ENCODE assay signal across 8 mouse cellular contexts in genomic region chr11:94073283-94073682, GRCm38 (mm10).
DNase-seq lines count a peak whose midpoint lies in the region; ATAC-seq and TF ChIP-seq lines count a peak whose summit lies in the region.

No protein-coding gene starts in this region.

- ATAC-seq in kidney, embryonic 15.5 days (replicated peaks; ENCODE audit: low FRiP score): no peak
- ATAC-seq in lung, postnatal 0 days: no peak; the same call in 1 of the 2 replicates
- no peak for ATAC-seq in neural tube, embryonic 15.5 days (ENCODE audit: low FRiP score)

- no peak for TF ChIP-seq POLR2A in ES-Bruce4 (IDR thresholded peaks at IDR 0.05; ENCODE audit: insufficient read depth, low read length)
- TF ChIP-seq POLR2A in bone marrow, adult 2 months (IDR thresholded peaks at IDR 0.05; ENCODE audit: borderline replicate concordance, control insufficient read depth, low read depth, low read length): no peak

- no peak overlapping the region for H3K4me2 ChIP-seq in kidney, embryonic 15.5 days
- H3K4me2 ChIP-seq in lung, postnatal 0 days (replicated peaks; ENCODE audit: low read depth, low read length): no peak overlapping the region
- H3K4me2 ChIP-seq in neural tube, embryonic 15.5 days: no peak overlapping the region

- H3K9me3 ChIP-seq in kidney, embryonic 15.5 days (replicated peaks): no peaks in the 10 kb centered on the region
- H3K9me3 ChIP-seq in ES-Bruce4 (replicated peaks; ENCODE audit: control insufficient read depth, insufficient read depth, low read length, poor library complexity, severe bottlenecking): no peaks in the 10 kb centered on the region
- H3K9me3 ChIP-seq in lung, postnatal 0 days (ENCODE audit: low read length): no peaks in the 10 kb centered on the region
- H3K9me3 ChIP-seq in neural tube, embryonic 15.5 days (replicated peaks): no peaks in the 10 kb centered on the region

- TF ChIP-seq CTCF in ES-Bruce4 (IDR thresholded peaks at IDR 0.05; ENCODE audit: low read depth, low read length): peak; percentile 26
- peak; percentile 23; the same call in 1 of the 2 replicates for TF ChIP-seq CTCF in bone marrow, adult 2 months (IDR thresholded peaks at IDR 0.05; ENCODE audit: control insufficient read depth, insufficient read depth, low read length)
- peak; percentile 68 for TF ChIP-seq CTCF in lung, postnatal 0 days (IDR thresholded peaks at IDR 0.05)

- intact Hi-C loops in left cerebral cortex, postnatal 10 days (cut with DNase I): no loop called here

- DNase-seq in kidney, adult 11 months: peak; percentile 4
- peak; percentile 42 for DNase-seq in lung, postnatal 0 days (ENCODE audit: low spot score)
- no peak for DNase-seq in left cerebral cortex, postnatal 10 days (ENCODE audit: extremely low spot score in 1 of 2, low spot score in 2 of 2)
- DNase-seq in urinary bladder, postnatal 10 days (ENCODE audit: low spot score): no peak

- 89% methylated on average over 4 of the region's 4 CpGs for WGBS in kidney, embryonic 15.5 days
- WGBS in bone marrow, adult 2 months: 91% methylated on average over 4 of the region's 4 CpGs
- WGBS in lung, postnatal 0 days: 80% methylated on average over 4 of the region's 4 CpGs
- 92% methylated on average over 4 of the region's 4 CpGs for WGBS in neural tube, embryonic 15.5 days

- H3K27ac ChIP-seq in kidney, embryonic 15.5 days: no peak overlapping the region
- H3K27ac ChIP-seq in ES-Bruce4 (ENCODE audit: insufficient read depth, low read length): no peak overlapping the region
- H3K27ac ChIP-seq in bone marrow, adult 2 months (ENCODE audit: control insufficient read depth, insufficient read depth, low read depth, low read length, poor library complexity): no peak overlapping the region
- H3K27ac ChIP-seq in lung, postnatal 0 days (ENCODE audit: low read length): no peak overlapping the region
- no peak overlapping the region for H3K27ac ChIP-seq in neural tube, embryonic 15.5 days (replicated peaks)

- H3K36me3 ChIP-seq in kidney, embryonic 15.5 days: peaks cover 38% of the 10 kb centered on the region
- no peaks in the 10 kb centered on the region; the same call in 1 of the 2 replicates for H3K36me3 ChIP-seq in ES-Bruce4 (ENCODE audit: control insufficient read depth, insufficient read depth, low read length, poor library complexity, severe bottlenecking)
- H3K36me3 ChIP-seq in lung, postnatal 0 days (ENCODE audit: insufficient read depth, low read length): peaks cover 22% of the 10 kb centered on the region; the same call in 1 of the 2 replicates
- H3K36me3 ChIP-seq in neural tube, embryonic 15.5 days: peaks cover 35% of the 10 kb centered on the region

- no peak overlapping the region for H3K9ac ChIP-seq in kidney, embryonic 15.5 days
- H3K9ac ChIP-seq in ES-Bruce4 (ENCODE audit: low read depth, poor library complexity, severe bottlenecking): no peak overlapping the region
- no peak overlapping the region for H3K9ac ChIP-seq in lung, postnatal 0 days (replicated peaks; ENCODE audit: low read depth)
- H3K9ac ChIP-seq in neural tube, embryonic 15.5 days (replicated peaks): no peak overlapping the region

- TF ChIP-seq EP300 in ES-Bruce4 (IDR thresholded peaks at IDR 0.05; ENCODE audit: insufficient read depth, low read depth, low read length): no peak
- TF ChIP-seq EP300 in lung, postnatal 0 days (IDR thresholded peaks at IDR 0.05): no peak

- H3K4me3 ChIP-seq in kidney, embryonic 15.5 days (replicated peaks): no peak overlapping the region
- H3K4me3 ChIP-seq in ES-Bruce4 (ENCODE audit: low read depth, low read length): no peak overlapping the region
- H3K4me3 ChIP-seq in bone marrow, adult 2 months (replicated peaks; ENCODE audit: control insufficient read depth, low read depth, low read length): no peak overlapping the region
- H3K4me3 ChIP-seq in lung, postnatal 0 days (ENCODE audit: low read depth, low read length): no peak overlapping the region
- H3K4me3 ChIP-seq in neural tube, embryonic 15.5 days (replicated peaks): no peak overlapping the region

- no peaks in the 10 kb centered on the region for H3K4me1 ChIP-seq in kidney, embryonic 15.5 days
- no peaks in the 10 kb centered on the region for H3K4me1 ChIP-seq in ES-Bruce4 (ENCODE audit: control insufficient read depth, insufficient read depth, low read length)
- no peaks in the 10 kb centered on the region for H3K4me1 ChIP-seq in bone marrow, adult 2 months (ENCODE audit: control insufficient read depth, insufficient read depth, low read length)
- no peaks in the 10 kb centered on the region for H3K4me1 ChIP-seq in lung, postnatal 0 days (ENCODE audit: insufficient read depth, low read depth, low read length)
- no peaks in the 10 kb centered on the region for H3K4me1 ChIP-seq in neural tube, embryonic 15.5 days

- no peaks in the 10 kb centered on the region for H3K27me3 ChIP-seq in kidney, embryonic 15.5 days
- no peaks in the 10 kb centered on the region for H3K27me3 ChIP-seq in ES-Bruce4 (ENCODE audit: control insufficient read depth, insufficient read depth, low read length, poor library complexity, severe bottlenecking)
- H3K27me3 ChIP-seq in lung, postnatal 0 days (replicated peaks; ENCODE audit: insufficient read depth, low read length): no peaks in the 10 kb centered on the region
- no peaks in the 10 kb centered on the region for H3K27me3 ChIP-seq in neural tube, embryonic 15.5 days (replicated peaks)

Comparison
In these comparisons a context has a peak if more than half of its experiments do, and no peak if none do; other contexts are left out.
1. DNase-seq: peak in kidney, adult 11 months (single experiment) and lung, postnatal 0 days (single experiment); none in left cerebral cortex, postnatal 10 days (0 of 2) and urinary bladder, postnatal 10 days (single experiment).
2. Peak in every context shown above with its lines, with median percentiles within 50 percentile points of each other: CTCF ChIP-seq.